In the genomic region with DNA sequence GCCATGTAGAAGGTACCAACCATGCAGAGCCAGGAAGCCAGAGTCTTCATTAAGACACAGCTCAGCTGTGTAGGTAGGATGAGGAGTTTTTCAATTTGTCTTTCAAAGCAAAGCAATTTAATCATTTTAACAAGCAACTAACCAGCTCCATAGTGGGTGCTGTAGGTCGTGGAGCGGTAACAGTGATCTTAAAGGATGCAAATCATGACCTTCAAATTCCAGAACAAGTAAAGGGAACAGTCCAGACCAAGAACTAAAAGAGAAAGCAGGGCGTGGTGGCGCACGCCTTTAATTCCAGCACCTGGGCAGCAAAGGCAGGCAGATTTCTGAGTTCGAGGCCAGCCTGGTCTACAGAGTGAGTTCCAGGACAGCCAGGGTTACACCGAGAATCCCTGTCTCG, we compare ENCODE assay signal across 6 mouse cellular contexts.
"Had no signal": no experiment of that assay in that cellular context is flagged by ENCODE, and none has a peak within 500 bp of the region (broad histone marks: within the 10 kb centered on the region; RNA-seq: fewer than 3 reads in every experiment).

No protein-coding gene starts in this region.

- DNase-seq: lung, adult 18-20 months; lung, postnatal 36 days; right cerebral cortex, postnatal 14 days; thymus, adult 2 months; thymus, postnatal 25 days; thymus, postnatal 4 days had no signal
